Comparison of ENCODE assay signal across 8 mouse cellular contexts in genomic region chr4:141735206-141735560, GRCm38 (mm10). TPM values are rescaled to one million over a fixed set of nuclear protein-coding genes. Genes with fewer than 3 reads are reported as not detected.
DNase-seq lines count a peak whose midpoint lies in the region; ATAC-seq lines count a peak whose summit lies in the region.

No protein-coding gene starts in this region.

- H3K4me1 ChIP-seq in heart, embryonic 16.5 days (ENCODE audit: control insufficient read depth, insufficient read depth, low read length): peaks cover 8% of the 10 kb centered on the region
- H3K4me1 ChIP-seq in hindbrain, embryonic 10.5 days (replicated peaks): peaks cover 13% of the 10 kb centered on the region
- no peaks in the 10 kb centered on the region for H3K4me1 ChIP-seq in midbrain, embryonic 11.5 days (ENCODE audit: control insufficient read depth, insufficient read depth, low read length)

- 29% methylated on average over 9 of the region's 9 CpGs for WGBS in heart, embryonic 16.5 days
- 23% methylated on average over 9 of the region's 9 CpGs for WGBS in hindbrain, embryonic 10.5 days
- WGBS in midbrain, embryonic 11.5 days: 24% methylated on average over 9 of the region's 9 CpGs

- ATAC-seq in heart, embryonic 16.5 days (replicated peaks; ENCODE audit: extremely low read depth, insufficient read depth, low FRiP score): no peak
- peak; percentile 3 for ATAC-seq in activated CD4-positive, CD25-positive, alpha-beta regulatory T cell, adult 4 months
- no peak; the same call in 1 of the 2 replicates for ATAC-seq in midbrain, embryonic 11.5 days (ENCODE audit: low FRiP score)

- H3K4me2 ChIP-seq in heart, embryonic 16.5 days (ENCODE audit: low read depth, low read length): peak overlapping the region; percentile 62
- H3K4me2 ChIP-seq in midbrain, embryonic 11.5 days: peak overlapping the region; percentile 61

- H3K4me3 ChIP-seq in heart, embryonic 16.5 days (ENCODE audit: low read length): peak overlapping the region; percentile 44
- H3K4me3 ChIP-seq in hindbrain, embryonic 10.5 days: peak overlapping the region; percentile 53
- peak overlapping the region; percentile 34 for H3K4me3 ChIP-seq in midbrain, embryonic 11.5 days (ENCODE audit: low read depth, low read length)

- H3K9ac ChIP-seq in heart, embryonic 16.5 days (ENCODE audit: low read length): no peak overlapping the region; the same call in 1 of the 2 replicates
- no peak overlapping the region for H3K9ac ChIP-seq in midbrain, embryonic 11.5 days (ENCODE audit: low read length)

- no peaks in the 10 kb centered on the region for H3K27me3 ChIP-seq in heart, embryonic 16.5 days (ENCODE audit: control insufficient read depth, insufficient read depth, low read length)
- peaks cover 5% of the 10 kb centered on the region; the same call in 1 of the 2 replicates for H3K27me3 ChIP-seq in hindbrain, embryonic 10.5 days (ENCODE audit: insufficient read depth, poor library complexity, severe bottlenecking)
- H3K27me3 ChIP-seq in midbrain, embryonic 11.5 days (ENCODE audit: control insufficient read depth, insufficient read depth, low read length): no peaks in the 10 kb centered on the region

- H3K9me3 ChIP-seq in heart, embryonic 16.5 days (replicated peaks; ENCODE audit: control insufficient read depth, low read length): no peaks in the 10 kb centered on the region; the same call in 1 of the 2 replicates
- H3K9me3 ChIP-seq in hindbrain, embryonic 10.5 days: no peaks in the 10 kb centered on the region
- H3K9me3 ChIP-seq in midbrain, embryonic 11.5 days (ENCODE audit: control insufficient read depth, low read length): no peaks in the 10 kb centered on the region; the same call in 1 of the 2 replicates

- H3K27ac ChIP-seq in heart, embryonic 16.5 days (ENCODE audit: low read length): no peak overlapping the region
- H3K27ac ChIP-seq in hindbrain, embryonic 10.5 days: peak overlapping the region; percentile 83
- no peak overlapping the region for H3K27ac ChIP-seq in midbrain, embryonic 11.5 days (ENCODE audit: low read depth, low read length)

- H3K36me3 ChIP-seq in heart, embryonic 16.5 days (ENCODE audit: control insufficient read depth, insufficient read depth): no peaks in the 10 kb centered on the region
- no peaks in the 10 kb centered on the region for H3K36me3 ChIP-seq in hindbrain, embryonic 10.5 days
- no peaks in the 10 kb centered on the region for H3K36me3 ChIP-seq in midbrain, embryonic 11.5 days (ENCODE audit: control insufficient read depth, insufficient read depth, low read length)

- DNase-seq in heart, adult 9 months (ENCODE audit: low spot score in 2 of 2): no peak
- DNase-seq in hindbrain, embryonic 10.5 days (ENCODE audit: low spot score): no peak
- no peak for DNase-seq in midbrain, embryonic 11.5 days (ENCODE audit: low spot score, missing footprints)
- DNase-seq in right cerebral cortex, postnatal 25 days: no peak
- no peak for DNase-seq in left cerebral cortex, adult 9 months (ENCODE audit: low spot score in 2 of 2)
- DNase-seq in frontal cortex, postnatal 36 days (ENCODE audit: low spot score in 2 of 2): no peak

RNA-seq across cellular contexts. Expression of gene Agmat, which starts 11.3 kb away (rescaled TPM):
- polyA plus RNA-seq in heart, embryonic 16.5 days (2015; fragmentation: Nextera tagmentation; extraction: Ambion mirVana): 0.71 and 1.2 TPM in 2 replicates
- polyA plus RNA-seq in activated CD4-positive, CD25-positive, alpha-beta regulatory T cell, adult 4 months (2017; shearing (Covaris generic)): not detected
- not detected in 2 replicates for polyA plus RNA-seq in hindbrain, embryonic 10.5 days (2016; fragmentation: Nextera tagmentation; extraction: Ambion mirVana)
- not detected in 2 replicates for polyA plus RNA-seq in midbrain, embryonic 11.5 days (2014; fragmentation: Nextera tagmentation; extraction: Ambion mirVana)

RNA-seq across cellular contexts. Expression of gene Ddi2, which starts 12.0 kb away (rescaled TPM):
- polyA plus RNA-seq in heart, embryonic 16.5 days (2015; fragmentation: Nextera tagmentation; extraction: Ambion mirVana): 14.1 and 15.1 TPM in 2 replicates
- polyA plus RNA-seq in activated CD4-positive, CD25-positive, alpha-beta regulatory T cell, adult 4 months (2017; shearing (Covaris generic)): 10 to 100 TPM; 14.1 to 15.6 TPM
- 20.8 and 28.4 TPM in 2 replicates for polyA plus RNA-seq in hindbrain, embryonic 10.5 days (2016; fragmentation: Nextera tagmentation; extraction: Ambion mirVana)
- 17.5 and 18.1 TPM in 2 replicates for polyA plus RNA-seq in midbrain, embryonic 11.5 days (2014; fragmentation: Nextera tagmentation; extraction: Ambion mirVana)

RNA-seq across cellular contexts. Expression of gene Rsc1a1, which starts 49.8 kb away (rescaled TPM):
- 0.21 TPM in 1 of 2 replicates, not detected in the other for polyA plus RNA-seq in heart, embryonic 16.5 days (2015; fragmentation: Nextera tagmentation; extraction: Ambion mirVana)
- polyA plus RNA-seq in activated CD4-positive, CD25-positive, alpha-beta regulatory T cell, adult 4 months (2017; shearing (Covaris generic)): not detected
- 2.9 TPM in 1 of 2 replicates, not detected in the other for polyA plus RNA-seq in hindbrain, embryonic 10.5 days (2016; fragmentation: Nextera tagmentation; extraction: Ambion mirVana)
- polyA plus RNA-seq in midbrain, embryonic 11.5 days (2014; fragmentation: Nextera tagmentation; extraction: Ambion mirVana): 0.11 and 1.4 TPM in 2 replicates

RNA-seq across cellular contexts. Expression of gene Dnajc16, which starts 55.5 kb away (rescaled TPM):
- 4.4 and 4.5 TPM in 2 replicates for polyA plus RNA-seq in heart, embryonic 16.5 days (2015; fragmentation: Nextera tagmentation; extraction: Ambion mirVana)
- polyA plus RNA-seq in activated CD4-positive, CD25-positive, alpha-beta regulatory T cell, adult 4 months (2017; shearing (Covaris generic)): 1 to 10 TPM; 5.1 to 5.4 TPM
- polyA plus RNA-seq in hindbrain, embryonic 10.5 days (2016; fragmentation: Nextera tagmentation; extraction: Ambion mirVana): 4.5 and 5.5 TPM in 2 replicates
- 4.7 and 5.4 TPM in 2 replicates for polyA plus RNA-seq in midbrain, embryonic 11.5 days (2014; fragmentation: Nextera tagmentation; extraction: Ambion mirVana)

RNA-seq across cellular contexts. Expression of gene Casp9, which starts 58.2 kb away (rescaled TPM):
- polyA plus RNA-seq in heart, embryonic 16.5 days (2015; fragmentation: Nextera tagmentation; extraction: Ambion mirVana): 17.1 and 19.3 TPM in 2 replicates
- 1 to 10 TPM; 6.9 to 7.4 TPM for polyA plus RNA-seq in activated CD4-positive, CD25-positive, alpha-beta regulatory T cell, adult 4 months (2017; shearing (Covaris generic))
- polyA plus RNA-seq in hindbrain, embryonic 10.5 days (2016; fragmentation: Nextera tagmentation; extraction: Ambion mirVana): 25.5 and 27.0 TPM in 2 replicates
- 17.8 and 18.6 TPM in 2 replicates for polyA plus RNA-seq in midbrain, embryonic 11.5 days (2014; fragmentation: Nextera tagmentation; extraction: Ambion mirVana)
